Mouse (Mus musculus) CD4-positive, CD25-positive, alpha-beta regulatory T cell (primary cell): ENCODE measurements around the gene Cartpt. TPM values are rescaled to one million over a fixed set of nuclear protein-coding genes. Genes with fewer than 3 reads are reported as not detected.

ENCODE experiments used
- polyA plus RNA-seq: library from polyadenylated mRNA; unstranded; fragments of 100-300 nt; shearing (Covaris generic); gene quantifications from one replicate; pipeline ENCODE4 v1.2.1, GENCODE M21; 2017

Gene Cartpt
- polyA plus RNA-seq = not detected

DNA sequence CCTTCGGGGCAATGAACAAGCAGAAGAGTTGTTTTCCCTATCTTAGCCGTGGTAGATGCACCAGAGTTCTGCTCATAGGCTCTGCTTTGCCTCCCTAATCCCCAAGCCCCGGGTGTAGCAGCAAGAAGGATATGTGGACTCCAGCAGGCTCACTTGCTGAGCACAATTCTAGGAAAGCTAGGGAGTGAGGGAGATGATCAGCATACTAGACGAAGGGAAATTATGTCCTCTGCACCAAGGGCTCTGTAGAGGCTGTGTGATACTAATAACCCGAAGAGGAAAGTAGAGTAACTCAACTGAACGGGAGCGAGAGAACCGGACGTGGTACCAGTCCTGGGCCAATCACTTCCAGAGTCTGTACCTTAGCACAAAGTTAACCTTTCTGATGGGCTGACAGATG, at the start of gene Cartpt:
Gene Cartpt, minus strand, starts transcription at position 127 of the 400 bp plus-strand sequence.

Other genes with a start within 250 kb of the Cartpt start
- gene Mccc2, start 114.5 kb upstream of the Cartpt start, polyA plus RNA-seq = 11.3 TPM
- 69.3 TPM for gene Bdp1, start 203.0 kb upstream of the Cartpt start, polyA plus RNA-seq
- gene Serf1, start 206.9 kb upstream of the Cartpt start, polyA plus RNA-seq = 6.5 TPM
- gene Smn1, start 223.8 kb upstream of the Cartpt start, polyA plus RNA-seq = 41.2 TPM